9 mouse cellular contexts compared by ENCODE assay signal in genomic region chr5:125138841-125139430, GRCm38 (mm10). TPM values are rescaled to one million over a fixed set of nuclear protein-coding genes. Genes with fewer than 3 reads are reported as not detected.
DNase-seq lines count a peak whose midpoint lies in the region; ATAC-seq and TF ChIP-seq lines count a peak whose summit lies in the region.
"Had no signal": no experiment of that assay in that cellular context is flagged by ENCODE, and none has a peak within 500 bp of the region (broad histone marks: within the 10 kb centered on the region; RNA-seq: fewer than 3 reads in every experiment).

No protein-coding gene starts in this region.

- no peaks in the 10 kb centered on the region for H3K27me3 ChIP-seq in intestine, embryonic 14.5 days (replicated peaks; ENCODE audit: control insufficient read depth, insufficient read depth, low read length)
- H3K27me3 ChIP-seq in intestine, postnatal 0 days (replicated peaks; ENCODE audit: control insufficient read depth, insufficient read depth, low read length), result no peaks in the 10 kb centered on the region
- no peaks in the 10 kb centered on the region for H3K27me3 ChIP-seq in embryonic facial prominence, embryonic 14.5 days (replicated peaks; ENCODE audit: control insufficient read depth, insufficient read depth, low read length)
- no peaks in the 10 kb centered on the region for H3K27me3 ChIP-seq in forebrain, embryonic 16.5 days (replicated peaks; ENCODE audit: control insufficient read depth, insufficient read depth, low read length)
- H3K27me3 ChIP-seq in midbrain, embryonic 15.5 days (replicated peaks), result no peaks in the 10 kb centered on the region
- H3K27me3 ChIP-seq: liver, embryonic 13.5 days had no signal

- WGBS in intestine, embryonic 14.5 days, result 83% methylated on average over 13 of the region's 13 CpGs
- WGBS in intestine, postnatal 0 days, result 88% methylated on average over 13 of the region's 13 CpGs
- WGBS in embryonic facial prominence, embryonic 14.5 days, result 83% methylated on average over 12 of the region's 13 CpGs
- WGBS in forebrain, embryonic 16.5 days, result 55% methylated on average over 13 of the region's 13 CpGs
- 81% methylated on average over 13 of the region's 13 CpGs for WGBS in midbrain, embryonic 15.5 days

- no peak for TF ChIP-seq CTCF in intestine, postnatal 0 days (IDR thresholded peaks at IDR 0.05; ENCODE audit: low read depth)

- no peaks in the 10 kb centered on the region for H3K36me3 ChIP-seq in intestine, embryonic 14.5 days (ENCODE audit: control insufficient read depth, insufficient read depth, low read length)
- H3K36me3 ChIP-seq in intestine, postnatal 0 days (ENCODE audit: control insufficient read depth, insufficient read depth), result no peaks in the 10 kb centered on the region
- no peaks in the 10 kb centered on the region for H3K36me3 ChIP-seq in embryonic facial prominence, embryonic 14.5 days (ENCODE audit: control insufficient read depth, insufficient read depth, low read length)
- no peaks in the 10 kb centered on the region for H3K36me3 ChIP-seq in forebrain, embryonic 16.5 days (ENCODE audit: control insufficient read depth, insufficient read depth)
- H3K36me3 ChIP-seq in midbrain, embryonic 15.5 days (replicated peaks), result no peaks in the 10 kb centered on the region
- H3K36me3 ChIP-seq: liver, embryonic 13.5 days had no signal

- H3K9ac ChIP-seq in intestine, embryonic 14.5 days (ENCODE audit: low read length), result no peak overlapping the region
- no peak overlapping the region for H3K9ac ChIP-seq in intestine, postnatal 0 days (ENCODE audit: low read depth, low read length)
- no peak overlapping the region for H3K9ac ChIP-seq in embryonic facial prominence, embryonic 14.5 days (ENCODE audit: low read depth, low read length)
- no peak overlapping the region for H3K9ac ChIP-seq in forebrain, embryonic 16.5 days (replicated peaks; ENCODE audit: low read depth, low read length)
- no peak overlapping the region for H3K9ac ChIP-seq in midbrain, embryonic 15.5 days
- H3K9ac ChIP-seq: liver, embryonic 13.5 days had no signal

- no peak for DNase-seq in intestine, embryonic 14.5 days (ENCODE audit: low spot score)
- DNase-seq in embryonic facial prominence, embryonic 14.5 days (ENCODE audit: low spot score), result no peak
- DNase-seq in ovary, postnatal 36 days (ENCODE audit: low spot score), result no peak
- DNase-seq in adrenal gland, postnatal 36 days, result no peak
- DNase-seq: cerebellum, adult 11 months; liver, embryonic 13.5 days had no signal

- no peak for ATAC-seq in intestine, embryonic 14.5 days (replicated peaks; ENCODE audit: low FRiP score, low TSS enrichment, low read depth)
- ATAC-seq in intestine, postnatal 0 days, result no peak
- no peak for ATAC-seq in embryonic facial prominence, embryonic 14.5 days (ENCODE audit: low read depth)
- ATAC-seq in forebrain, embryonic 16.5 days, result no peak
- no peak for ATAC-seq in midbrain, embryonic 15.5 days (replicated peaks)

- 0 out of 2 replicates have a peak overlapping the region, but pooled peaks have one; percentile 73 for H3K4me2 ChIP-seq in intestine, embryonic 14.5 days (ENCODE audit: low read length)
- H3K4me2 ChIP-seq in intestine, postnatal 0 days (replicated peaks; ENCODE audit: low read depth), result no peak overlapping the region
- H3K4me2 ChIP-seq in embryonic facial prominence, embryonic 14.5 days (ENCODE audit: low read depth, low read length), result peak overlapping the region; percentile 71; the same call in 1 of the 2 replicates
- H3K4me2 ChIP-seq in forebrain, embryonic 16.5 days (ENCODE audit: low read length), result no peak overlapping the region
- H3K4me2 ChIP-seq in midbrain, embryonic 15.5 days, result no peak overlapping the region
- H3K4me2 ChIP-seq: liver, embryonic 13.5 days had no signal

- 0 out of 2 replicates have a peak overlapping the region, but pooled peaks have one; percentile 98 for H3K27ac ChIP-seq in intestine, embryonic 14.5 days (ENCODE audit: low read depth)
- no peak overlapping the region for H3K27ac ChIP-seq in intestine, postnatal 0 days (ENCODE audit: low read depth, low read length)
- no peak overlapping the region for H3K27ac ChIP-seq in embryonic facial prominence, embryonic 14.5 days (replicated peaks; ENCODE audit: low read depth, low read length)
- H3K27ac ChIP-seq in forebrain, embryonic 16.5 days (ENCODE audit: low read length), result peak overlapping the region; percentile 99
- H3K27ac ChIP-seq in midbrain, embryonic 15.5 days, result peak overlapping the region; percentile 95
- H3K27ac ChIP-seq: liver, embryonic 13.5 days had no signal

- H3K9me3 ChIP-seq in intestine, embryonic 14.5 days (ENCODE audit: control insufficient read depth, low read length), result no peaks in the 10 kb centered on the region
- no peaks in the 10 kb centered on the region for H3K9me3 ChIP-seq in intestine, postnatal 0 days (ENCODE audit: control insufficient read depth)
- H3K9me3 ChIP-seq in embryonic facial prominence, embryonic 14.5 days (ENCODE audit: control insufficient read depth, low read length), result no peaks in the 10 kb centered on the region
- no peaks in the 10 kb centered on the region for H3K9me3 ChIP-seq in forebrain, embryonic 16.5 days (ENCODE audit: control insufficient read depth, low read length)
- no peaks in the 10 kb centered on the region for H3K9me3 ChIP-seq in midbrain, embryonic 15.5 days
- H3K9me3 ChIP-seq: liver, embryonic 13.5 days had no signal

- H3K4me3 ChIP-seq in intestine, embryonic 14.5 days (ENCODE audit: low read depth, low read length), result no peak overlapping the region
- H3K4me3 ChIP-seq in intestine, postnatal 0 days (ENCODE audit: low read depth, low read length), result no peak overlapping the region
- H3K4me3 ChIP-seq in embryonic facial prominence, embryonic 14.5 days (ENCODE audit: low read depth, low read length), result no peak overlapping the region
- no peak overlapping the region for H3K4me3 ChIP-seq in forebrain, embryonic 16.5 days (replicated peaks; ENCODE audit: low read length)
- no peak overlapping the region for H3K4me3 ChIP-seq in midbrain, embryonic 15.5 days
- H3K4me3 ChIP-seq: liver, embryonic 13.5 days had no signal

- H3K4me1 ChIP-seq in intestine, embryonic 14.5 days (replicated peaks; ENCODE audit: control insufficient read depth, insufficient read depth, low read length), result peaks cover 74% of the 10 kb centered on the region
- H3K4me1 ChIP-seq in intestine, postnatal 0 days (replicated peaks; ENCODE audit: control insufficient read depth, insufficient read depth, low read length), result peaks cover 22% of the 10 kb centered on the region; the same call in 1 of the 2 replicates
- peaks cover 76% of the 10 kb centered on the region for H3K4me1 ChIP-seq in embryonic facial prominence, embryonic 14.5 days (ENCODE audit: control insufficient read depth, insufficient read depth, low read length)
- H3K4me1 ChIP-seq in forebrain, embryonic 16.5 days (replicated peaks; ENCODE audit: control insufficient read depth, insufficient read depth, low read length), result peaks cover 86% of the 10 kb centered on the region
- H3K4me1 ChIP-seq in midbrain, embryonic 15.5 days, result peaks cover 86% of the 10 kb centered on the region

RNA-seq across cellular contexts. Expression of gene Ncor2, which starts 40.1 kb away (rescaled TPM):
- 26.1 and 27.5 TPM in 2 replicates for polyA plus RNA-seq in intestine, embryonic 14.5 days (2014; fragmentation: Nextera tagmentation; extraction: Ambion mirVana)
- polyA plus RNA-seq in intestine, postnatal 0 days (2015; fragmentation: Nextera tagmentation; extraction: Ambion mirVana), result 7.1 and 7.6 TPM in 2 replicates
- polyA plus RNA-seq in embryonic facial prominence, embryonic 14.5 days (2014; fragmentation: Nextera tagmentation; extraction: Ambion mirVana), result 34.9 and 37.3 TPM in 2 replicates
- polyA plus RNA-seq in forebrain, embryonic 16.5 days (2015; fragmentation: Nextera tagmentation; extraction: Ambion mirVana), result 26.5 and 27.1 TPM in 2 replicates
- polyA plus RNA-seq in midbrain, embryonic 15.5 days (2015; fragmentation: Nextera tagmentation; extraction: Ambion mirVana), result 25.6 and 27.6 TPM in 2 replicates
- total RNA-seq in adrenal gland, postnatal 36 days (2021), result 100 to 1,000 TPM; 217 to 310 TPM

Comparison
In these comparisons a context has a peak if more than half of its experiments do, and no peak if none do; other contexts are left out.
1. H3K27ac ChIP-seq: peak in intestine, embryonic 14.5 days (single experiment), forebrain, embryonic 16.5 days (single experiment) and midbrain, embryonic 15.5 days (single experiment); none in intestine, postnatal 0 days (single experiment) and embryonic facial prominence, embryonic 14.5 days (single experiment).
2. H3K4me2 ChIP-seq: peak in intestine, embryonic 14.5 days (single experiment) and embryonic facial prominence, embryonic 14.5 days (single experiment); none in intestine, postnatal 0 days (single experiment), forebrain, embryonic 16.5 days (single experiment) and midbrain, embryonic 15.5 days (single experiment).